Mouse (Mus musculus): ENCODE measurements around the gene Phf24. TPM values are rescaled to one million over a fixed set of nuclear protein-coding genes. Genes with fewer than 3 reads are reported as not detected.

Phf24 gene
- polyA plus RNA-seq, 1 experiment from 2014 or later: 4.9 TPM

GRCm38 (mm10) chr4:42920726-42921125 lies 4.3 kb downstream of the Phf24 start:
- no peak overlapping the region for H3K27ac ChIP-seq (replicated peaks; ENCODE audit: low read depth, low read length)
- no peaks in the 10 kb centered on the region for H3K9me3 ChIP-seq (ENCODE audit: control insufficient read depth, low read length)
- no peak overlapping the region for H3K9ac ChIP-seq (ENCODE audit: low read depth, low read length)
- no peaks in the 10 kb centered on the region for H3K36me3 ChIP-seq (ENCODE audit: control insufficient read depth, insufficient read depth, low read length)
- peaks cover 30% of the 10 kb centered on the region for H3K27me3 ChIP-seq (replicated peaks; ENCODE audit: control insufficient read depth, insufficient read depth, low read length)
- no peak overlapping the region for H3K4me2 ChIP-seq (ENCODE audit: low read depth, low read length)
- ATAC-seq (ENCODE audit: low read depth) (no peak), DNase-seq (ENCODE audit: low spot score) (no peak)
- WGBS: 71% methylated on average over 9 of the region's 9 CpGs
- no peaks in the 10 kb centered on the region for H3K4me1 ChIP-seq (ENCODE audit: control insufficient read depth, insufficient read depth, low read length)
- H3K4me3 ChIP-seq (ENCODE audit: low read depth, low read length): no peak overlapping the region

- peaks cover 22% of the 10 kb centered on the region for H3K27me3 ChIP-seq (replicated peaks; ENCODE audit: control insufficient read depth, insufficient read depth, low read length)
These were observed 5.1 kb downstream of the Phf24 start for GRCm38 (mm10) chr4:42921536-42921935.

GRCm38 (mm10) chr4:42922056-42922455 lies 5.6 kb downstream of the Phf24 start:
- DNase-seq (ENCODE audit: low spot score): no peak
- Histone ChIP-seq H3K9ac (ENCODE audit: low read depth, low read length) (no peak overlapping the region), H3K4me2 (ENCODE audit: low read depth, low read length) (no peak overlapping the region), H3K27me3 (replicated peaks; ENCODE audit: control insufficient read depth, insufficient read depth, low read length) (peaks cover 19% of the 10 kb centered on the region), H3K27ac (replicated peaks; ENCODE audit: low read depth, low read length) (no peak overlapping the region), H3K4me3 (ENCODE audit: low read depth, low read length) (no peak overlapping the region), H3K36me3 (ENCODE audit: control insufficient read depth, insufficient read depth, low read length) (no peaks in the 10 kb centered on the region), H3K9me3 (ENCODE audit: control insufficient read depth, low read length) (no peaks in the 10 kb centered on the region), H3K4me1 (ENCODE audit: control insufficient read depth, insufficient read depth, low read length) (no peaks in the 10 kb centered on the region)
- ATAC-seq (ENCODE audit: low read depth): no peak
- WGBS: 60% methylated on average over 6 of the region's 6 CpGs

More at GRCm38 (mm10) chr4:42921536-42921935, 5.1 kb downstream of the Phf24 start:
- H3K4me2 ChIP-seq (ENCODE audit: low read depth, low read length): no peak overlapping the region
- ATAC-seq (ENCODE audit: low read depth) (no peak), DNase-seq (ENCODE audit: low spot score) (no peak)
- H3K4me1 ChIP-seq (ENCODE audit: control insufficient read depth, insufficient read depth, low read length): no peaks in the 10 kb centered on the region
- no peaks in the 10 kb centered on the region for H3K36me3 ChIP-seq (ENCODE audit: control insufficient read depth, insufficient read depth, low read length)
- H3K4me3 ChIP-seq (ENCODE audit: low read depth, low read length): no peak overlapping the region
- H3K27ac ChIP-seq (replicated peaks; ENCODE audit: low read depth, low read length): no peak overlapping the region
- 90% methylated on average over 2 of the region's 2 CpGs for WGBS
- H3K9me3 ChIP-seq (ENCODE audit: control insufficient read depth, low read length): no peaks in the 10 kb centered on the region
- no peak overlapping the region for H3K9ac ChIP-seq (ENCODE audit: low read depth, low read length)

GRCm38 (mm10) chr4:42922461-42922860 lies 6.0 kb downstream of the Phf24 start:
- no peak overlapping the region for H3K27ac ChIP-seq (replicated peaks; ENCODE audit: low read depth, low read length)
- DNase-seq (ENCODE audit: low spot score) (no peak), ATAC-seq (ENCODE audit: low read depth) (no peak)
- 80% methylated on average over 8 of the region's 8 CpGs for WGBS
- no peak overlapping the region for H3K4me2 ChIP-seq (ENCODE audit: low read depth, low read length)
- peaks cover 16% of the 10 kb centered on the region for H3K27me3 ChIP-seq (replicated peaks; ENCODE audit: control insufficient read depth, insufficient read depth, low read length)
- no peaks in the 10 kb centered on the region for H3K4me1 ChIP-seq (ENCODE audit: control insufficient read depth, insufficient read depth, low read length)
- no peaks in the 10 kb centered on the region for H3K9me3 ChIP-seq (ENCODE audit: control insufficient read depth, low read length)
- H3K4me3 ChIP-seq (ENCODE audit: low read depth, low read length): no peak overlapping the region
- no peaks in the 10 kb centered on the region for H3K36me3 ChIP-seq (ENCODE audit: control insufficient read depth, insufficient read depth, low read length)
- no peak overlapping the region for H3K9ac ChIP-seq (ENCODE audit: low read depth, low read length)

GRCm38 (mm10) chr4:42924095-42924710 lies 7.7 kb downstream of the Phf24 start:
- Histone ChIP-seq H3K9ac (ENCODE audit: low read depth, low read length) (no peak overlapping the region), H3K4me3 (ENCODE audit: low read depth, low read length) (no peak overlapping the region), H3K9me3 (ENCODE audit: control insufficient read depth, low read length) (no peaks in the 10 kb centered on the region), H3K27me3 (replicated peaks; ENCODE audit: control insufficient read depth, insufficient read depth, low read length) (no peaks in the 10 kb centered on the region), H3K4me1 (ENCODE audit: control insufficient read depth, insufficient read depth, low read length) (no peaks in the 10 kb centered on the region), H3K27ac (replicated peaks; ENCODE audit: low read depth, low read length) (no peak overlapping the region), H3K4me2 (ENCODE audit: low read depth, low read length) (no peak overlapping the region), H3K36me3 (ENCODE audit: control insufficient read depth, insufficient read depth, low read length) (no peaks in the 10 kb centered on the region)
- no peak for DNase-seq (ENCODE audit: low spot score)
- no peak for ATAC-seq (ENCODE audit: low read depth)
- 69% methylated on average over 13 of the region's 13 CpGs for WGBS

GRCm38 (mm10) chr4:42928209-42928608 lies 11.7 kb downstream of the Phf24 start:
- H3K9me3 ChIP-seq (ENCODE audit: control insufficient read depth, low read length): no peaks in the 10 kb centered on the region
- no peak overlapping the region for H3K4me2 ChIP-seq (ENCODE audit: low read depth, low read length)
- 0 out of 2 replicates have a peak, but pooled peaks cover 3% of the 10 kb centered on the region for H3K27me3 ChIP-seq (replicated peaks; ENCODE audit: control insufficient read depth, insufficient read depth, low read length)
- WGBS: 85% methylated on average over 5 of the region's 5 CpGs
- no peak for ATAC-seq (ENCODE audit: low read depth)
- no peaks in the 10 kb centered on the region for H3K36me3 ChIP-seq (ENCODE audit: control insufficient read depth, insufficient read depth, low read length)
- no peak overlapping the region for H3K4me3 ChIP-seq (ENCODE audit: low read depth, low read length)
- H3K4me1 ChIP-seq (ENCODE audit: control insufficient read depth, insufficient read depth, low read length): no peaks in the 10 kb centered on the region
- DNase-seq (ENCODE audit: low spot score): no peak
- no peak overlapping the region for H3K27ac ChIP-seq (replicated peaks; ENCODE audit: low read depth, low read length)
- H3K9ac ChIP-seq (ENCODE audit: low read depth, low read length): no peak overlapping the region

GRCm38 (mm10) chr4:42928952-42929351 lies 12.5 kb downstream of the Phf24 start:
- Histone ChIP-seq H3K4me1 (ENCODE audit: control insufficient read depth, insufficient read depth, low read length) (no peaks in the 10 kb centered on the region), H3K4me3 (ENCODE audit: low read depth, low read length) (no peak overlapping the region), H3K27ac (replicated peaks; ENCODE audit: low read depth, low read length) (no peak overlapping the region), H3K4me2 (ENCODE audit: low read depth, low read length) (no peak overlapping the region), H3K9me3 (ENCODE audit: control insufficient read depth, low read length) (no peaks in the 10 kb centered on the region), H3K9ac (ENCODE audit: low read depth, low read length) (no peak overlapping the region), H3K27me3 (replicated peaks; ENCODE audit: control insufficient read depth, insufficient read depth, low read length) (0 out of 2 replicates have a peak, but pooled peaks cover 10% of the 10 kb centered on the region), H3K36me3 (ENCODE audit: control insufficient read depth, insufficient read depth, low read length) (no peaks in the 10 kb centered on the region)
- WGBS: 91% methylated on average over 9 of the region's 9 CpGs
- ATAC-seq (ENCODE audit: low read depth) (no peak), DNase-seq (ENCODE audit: low spot score) (no peak)

GRCm38 (mm10) chr4:42932229-42932969 lies 15.9 kb downstream of the Phf24 start:
- no peak overlapping the region for H3K27ac ChIP-seq (replicated peaks; ENCODE audit: low read depth, low read length)

More at GRCm38 (mm10) chr4:42932229-42932969, 15.9 kb downstream of the Phf24 start:
- peaks cover 11% of the 10 kb centered on the region; the same call in 1 of the 2 replicates for H3K27me3 ChIP-seq (replicated peaks; ENCODE audit: control insufficient read depth, insufficient read depth, low read length)
- H3K4me3 ChIP-seq (ENCODE audit: low read depth, low read length): no peak overlapping the region
- H3K9me3 ChIP-seq (ENCODE audit: control insufficient read depth, low read length): no peaks in the 10 kb centered on the region
- H3K4me1 ChIP-seq (ENCODE audit: control insufficient read depth, insufficient read depth, low read length): no peaks in the 10 kb centered on the region
- no peak overlapping the region for H3K4me2 ChIP-seq (ENCODE audit: low read depth, low read length)
- no peak for DNase-seq (ENCODE audit: low spot score)
- WGBS: 65% methylated on average over 8 of the region's 8 CpGs
- H3K9ac ChIP-seq (ENCODE audit: low read depth, low read length): no peak overlapping the region
- no peaks in the 10 kb centered on the region for H3K36me3 ChIP-seq (ENCODE audit: control insufficient read depth, insufficient read depth, low read length)
- no peak for ATAC-seq (ENCODE audit: low read depth)

All from embryonic facial prominence, embryonic 14.5 days (tissue).